Mouse (Mus musculus): ENCODE data around the gene Ap1g1.

DNA sequence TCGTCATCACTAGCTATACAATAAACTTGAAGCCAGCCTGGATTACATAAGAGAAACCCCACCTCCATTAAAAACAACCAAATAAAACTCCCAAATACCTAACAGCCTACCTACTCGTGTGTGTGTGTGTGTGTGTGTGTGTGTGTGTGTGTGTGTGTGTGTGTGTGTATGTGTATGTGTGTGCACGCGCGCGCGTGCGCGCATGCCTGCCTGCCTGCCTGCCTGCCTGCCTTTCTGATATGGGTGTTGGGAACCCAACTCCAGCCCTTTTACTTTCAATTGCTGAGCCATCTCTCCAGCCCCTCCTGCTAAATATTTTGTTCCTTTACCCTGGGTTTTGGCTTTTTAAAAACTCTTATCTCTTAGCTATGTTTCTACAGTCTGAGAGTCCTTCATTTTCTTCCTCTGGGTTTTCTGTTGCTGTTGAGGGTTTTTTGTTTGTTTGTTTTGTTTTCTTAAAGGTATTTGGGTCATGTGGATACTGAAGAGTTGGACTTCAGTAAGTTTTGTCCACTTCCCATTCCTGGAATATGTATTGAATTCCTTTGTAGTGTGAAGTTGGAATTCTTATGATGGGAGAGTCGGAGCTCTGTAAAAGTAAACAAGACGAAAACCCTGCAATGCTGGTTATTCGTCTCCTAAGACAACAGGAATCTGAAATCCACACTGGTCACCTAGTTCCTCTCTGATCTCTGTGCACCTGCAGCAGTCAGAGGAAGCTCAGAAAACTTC, 30.7 kb upstream of the Ap1g1 start:
- no peak for TF ChIP-seq POLR2A (IDR thresholded peaks at IDR 0.05; ENCODE audit: low read depth, low read length)
- TF ChIP-seq CTCF (IDR thresholded peaks at IDR 0.05; ENCODE audit: extremely low read depth, insufficient read depth, insufficient read length, insufficient replicate concordance), result no peak
